Mouse (Mus musculus): ENCODE measurements at regions not wholly inside any gene's neighbourhood (a gene's known extent, or its start where the extent isn't known, plus 50 kb on each side); places are given as distances from the start of the nearest gene placed in this dataset.
"Not testable (repeated sequence)": the region's sequence is repeated elsewhere in the genome, so short reads cannot be mapped to it uniquely, and the experiment has no call there.

GRCm38 (mm10) chr12:115276749-115277148 lies 770.8 kb upstream of the Zfp386 start:
- not testable (repeated sequence) for TF ChIP-seq CTCF (IDR thresholded peaks at IDR 0.05; ENCODE audit: extremely low read depth, insufficient read length, insufficient replicate concordance, low read depth, low read length); POLR2A (IDR thresholded peaks at IDR 0.05; ENCODE audit: low read depth, low read length)
